Mouse (Mus musculus) frontal cortex, postnatal 25 days (tissue): Measurements from ENCODE around the gene Thada.

Experiments
- DNase-seq, 2 experiments: peaks; one replicate each; pipeline ENCODE4 v3.0.0; 2022; ENCODE audit warnings: low spot score in 2 of 2

Gene Thada

GRCm38 (mm10) chr17:84465753-84466608, at the start of gene Thada:
TSS of gene Thada (minus strand) at chr17:84466205.
- peak; percentile 94 to 97 for DNase-seq

DNA sequence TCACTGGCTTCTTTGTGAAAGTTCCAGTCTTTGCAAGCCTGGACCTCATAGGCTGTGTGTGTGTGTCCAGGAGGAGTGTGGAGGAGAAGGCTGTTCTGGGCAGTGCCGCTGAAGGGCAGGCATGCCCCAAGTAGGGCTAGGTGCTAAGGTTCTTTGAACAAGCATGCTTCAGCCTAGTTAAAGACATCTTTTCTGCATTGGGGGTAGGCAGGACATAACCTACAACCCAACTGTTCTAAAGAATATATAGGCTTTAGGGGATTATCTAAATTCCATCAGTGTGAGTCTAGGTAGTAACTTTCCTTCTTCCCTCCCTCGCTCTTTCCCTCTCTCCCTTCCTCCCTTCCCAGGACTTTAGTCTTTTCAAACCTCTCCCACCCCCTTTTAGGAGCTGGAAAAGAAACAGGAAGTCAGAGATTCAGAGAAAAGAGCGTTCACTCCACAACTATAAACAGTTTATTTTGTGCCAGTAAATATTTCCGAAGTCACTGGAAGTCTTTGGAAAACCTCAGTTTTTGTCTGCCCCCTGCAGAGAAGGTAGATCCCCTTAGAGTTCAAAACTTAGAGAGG, 46.6 kb upstream of the Thada start:
- no peak for DNase-seq

GRCm38 (mm10) chr17:84511682-84512515, 45.9 kb upstream of the Thada start, which contains the start of gene Plekhh2:
TSS of gene Plekhh2 (plus strand) at chr17:84511895.
- peak; percentile 66 to 72 for DNase-seq

DNA sequence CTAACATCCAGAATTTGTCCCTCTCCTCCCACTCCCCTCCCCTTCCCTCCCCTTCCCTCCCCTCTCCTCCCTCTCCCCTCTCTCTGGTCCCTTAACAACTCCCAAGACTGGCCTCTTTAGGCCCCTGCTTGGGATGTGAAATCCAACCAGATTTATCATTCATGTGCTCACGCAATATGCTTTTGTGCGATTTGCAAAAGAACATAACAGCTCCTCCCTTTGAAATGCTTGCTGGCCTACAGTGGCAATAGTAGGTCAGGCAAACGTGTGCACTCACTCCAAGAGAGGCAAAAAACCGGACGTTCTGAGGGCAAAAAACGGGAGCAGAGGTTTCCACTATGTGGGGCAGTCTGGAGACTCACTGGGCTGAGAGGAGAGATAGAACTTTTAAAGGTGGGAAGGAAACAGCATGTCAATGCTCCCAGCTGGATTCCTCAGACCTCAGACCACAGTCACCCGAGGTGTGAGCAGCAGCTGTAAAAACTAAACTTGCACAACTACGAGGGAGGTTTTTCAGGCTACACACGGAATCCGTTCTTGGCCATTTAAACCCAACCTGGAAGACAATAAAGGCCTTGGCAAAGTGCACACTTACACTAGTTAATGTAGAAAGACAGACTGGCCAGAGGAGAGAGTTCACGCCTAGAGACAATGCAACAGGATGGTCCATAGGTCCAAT, 45.1 kb upstream of the Thada start:
- no peak for DNase-seq

DNA sequence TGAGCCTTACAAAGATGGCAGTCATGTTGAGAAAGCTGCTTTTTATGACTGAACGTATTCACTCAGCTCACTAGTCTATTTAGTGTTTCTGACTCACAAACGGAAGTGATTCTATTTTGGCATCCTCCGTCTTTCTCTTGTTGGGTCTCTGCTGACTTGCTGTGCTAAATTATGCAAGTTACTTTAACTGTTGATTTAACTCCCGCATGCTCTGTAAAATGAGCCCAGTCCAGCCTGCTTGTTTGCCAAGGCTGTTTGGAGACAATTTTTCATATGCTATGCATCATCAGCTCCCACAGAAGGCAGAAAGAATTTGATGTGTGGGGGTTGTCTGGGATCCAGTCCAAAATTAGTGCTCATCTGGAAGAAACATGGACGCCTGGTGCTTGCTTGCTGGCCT, 44.4 kb upstream of the Thada start:
- DNase-seq, result peak in 1 of 2 experiments; percentile 38

DNA sequence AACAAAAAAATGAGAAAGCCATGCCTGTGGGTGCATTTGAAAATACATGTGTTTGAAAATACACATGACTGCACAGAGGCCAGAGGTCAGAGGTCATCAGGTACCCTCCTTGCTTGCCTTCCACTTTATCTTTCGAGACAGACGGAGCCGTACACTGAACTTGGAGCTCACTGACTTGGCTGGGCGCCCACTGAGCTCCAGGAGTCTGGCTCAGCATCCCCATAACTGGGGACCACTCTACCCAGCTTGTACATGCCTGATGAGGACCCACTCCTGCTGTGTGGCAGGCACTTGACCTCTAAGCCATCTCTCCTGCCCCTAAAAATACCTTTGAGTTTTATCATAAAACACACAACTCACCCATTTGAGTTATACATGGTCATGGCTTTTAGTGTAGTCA, 43.2 kb upstream of the Thada start:
- DNase-seq, result no peak

- DNase-seq, result no peak
Measured at GRCm38 (mm10) chr17:84508736-84509135, 42.7 kb upstream of the Thada start.

DNA sequence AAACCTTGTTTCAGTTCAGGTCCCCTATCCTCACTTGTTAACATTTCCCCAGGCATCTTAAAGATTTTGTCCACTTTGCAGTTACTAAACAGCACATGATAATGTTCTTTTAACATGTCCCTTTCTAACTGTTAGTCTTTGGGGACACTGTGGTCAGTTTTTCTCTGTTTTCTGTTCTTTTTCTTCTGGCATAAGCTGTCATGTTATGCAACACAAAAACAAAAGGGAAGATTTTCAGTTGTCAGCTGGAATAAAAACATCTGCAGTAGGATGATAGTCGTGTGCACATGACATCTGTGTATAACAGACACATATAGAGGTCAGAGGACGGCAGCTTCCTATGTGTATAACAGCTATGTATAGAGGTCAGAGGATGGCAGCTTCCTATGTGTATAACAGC, 39.9 kb upstream of the Thada start:
- no peak for DNase-seq

DNA sequence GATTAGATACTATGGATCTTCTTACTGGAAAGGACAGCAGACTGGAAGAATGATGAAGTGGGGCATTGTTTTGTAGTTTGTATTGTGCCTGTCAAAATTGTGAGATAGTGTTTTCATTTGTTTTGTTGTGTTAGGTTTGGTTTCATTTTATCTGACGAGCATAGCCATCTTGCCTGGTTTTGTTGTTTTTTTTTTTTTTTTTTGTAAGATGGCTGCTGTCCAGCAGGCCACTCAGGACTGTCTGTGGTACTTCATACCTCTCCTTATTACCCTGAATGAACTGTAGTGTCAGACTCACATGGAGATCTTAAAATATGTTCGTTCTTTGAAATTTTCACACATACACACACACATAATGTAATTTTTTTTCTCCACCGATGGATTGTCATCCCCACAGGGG, 36.3 kb upstream of the Thada start:
- DNase-seq, result no peak

DNA sequence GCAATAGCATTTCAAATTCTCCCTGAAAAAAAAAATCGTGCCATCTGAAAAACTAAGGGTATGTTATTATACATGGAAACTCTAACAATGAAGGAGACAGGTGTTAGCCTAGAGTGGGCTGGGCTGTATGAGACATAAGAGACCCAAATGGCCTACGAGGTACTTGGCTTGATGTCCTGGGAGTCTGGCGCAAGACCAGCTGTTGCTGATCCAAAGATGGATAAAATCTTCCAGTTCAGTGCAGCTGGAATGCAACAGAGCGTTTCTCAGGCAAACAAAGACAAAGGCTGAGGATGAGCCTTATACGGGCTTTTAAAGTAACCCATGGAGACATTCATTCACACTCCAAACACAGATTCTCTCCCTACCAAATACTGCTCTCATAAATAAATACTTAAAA, 32.6 kb upstream of the Thada start:
- DNase-seq, result no peak

DNA sequence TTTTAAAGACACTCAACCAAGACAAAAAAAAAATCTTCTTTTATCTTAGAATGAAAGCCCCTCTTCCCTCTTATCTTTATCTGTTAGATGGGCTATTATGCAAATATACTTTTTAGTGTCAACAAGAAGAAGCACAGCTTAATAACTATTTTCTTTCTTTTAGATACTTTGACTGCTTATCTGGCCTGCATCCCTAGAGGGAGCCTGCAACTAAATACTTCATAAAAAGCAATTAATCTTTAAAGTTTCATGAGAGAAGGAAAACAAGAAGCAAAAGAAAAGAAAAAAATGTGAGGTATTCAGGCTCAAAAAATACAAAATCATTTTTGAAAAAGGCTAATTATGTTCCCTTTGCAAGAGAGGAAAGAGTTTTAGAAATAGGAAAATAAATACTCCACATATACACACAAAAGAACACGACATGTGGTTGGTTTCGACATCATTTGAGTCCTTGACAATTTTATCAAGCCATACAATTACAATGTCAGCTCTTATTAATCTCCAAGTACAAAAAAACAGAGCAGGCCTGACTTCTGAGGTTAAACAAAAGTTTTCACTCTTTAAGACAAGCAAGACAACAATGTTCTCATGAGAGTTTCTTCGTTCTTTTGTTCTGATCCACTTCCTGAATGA, 32.1 kb upstream of the Thada start:
- DNase-seq, result no peak

GRCm38 (mm10) chr17:84497559-84497958, 31.6 kb upstream of the Thada start:
- DNase-seq, result no peak

DNA sequence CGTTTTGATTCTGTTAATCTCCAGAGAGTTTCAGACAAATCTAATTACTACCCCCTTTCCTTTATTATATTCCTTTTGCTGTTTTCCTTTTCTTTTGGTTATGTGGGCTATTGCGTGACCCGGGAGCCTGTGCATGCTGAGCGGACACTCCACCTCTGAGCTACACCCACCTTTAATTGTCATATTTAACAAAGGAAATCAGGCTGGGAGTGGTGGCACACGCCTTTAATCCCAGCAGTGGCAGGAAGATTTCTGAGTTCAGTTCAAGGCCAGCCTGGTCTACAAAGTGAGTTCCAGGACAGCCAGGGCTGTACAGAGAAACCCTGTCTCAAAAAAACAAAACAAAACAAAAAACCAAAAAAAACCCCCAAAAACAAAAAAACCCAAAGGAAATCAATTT, 31.0 kb upstream of the Thada start:
- no peak for DNase-seq

DNA sequence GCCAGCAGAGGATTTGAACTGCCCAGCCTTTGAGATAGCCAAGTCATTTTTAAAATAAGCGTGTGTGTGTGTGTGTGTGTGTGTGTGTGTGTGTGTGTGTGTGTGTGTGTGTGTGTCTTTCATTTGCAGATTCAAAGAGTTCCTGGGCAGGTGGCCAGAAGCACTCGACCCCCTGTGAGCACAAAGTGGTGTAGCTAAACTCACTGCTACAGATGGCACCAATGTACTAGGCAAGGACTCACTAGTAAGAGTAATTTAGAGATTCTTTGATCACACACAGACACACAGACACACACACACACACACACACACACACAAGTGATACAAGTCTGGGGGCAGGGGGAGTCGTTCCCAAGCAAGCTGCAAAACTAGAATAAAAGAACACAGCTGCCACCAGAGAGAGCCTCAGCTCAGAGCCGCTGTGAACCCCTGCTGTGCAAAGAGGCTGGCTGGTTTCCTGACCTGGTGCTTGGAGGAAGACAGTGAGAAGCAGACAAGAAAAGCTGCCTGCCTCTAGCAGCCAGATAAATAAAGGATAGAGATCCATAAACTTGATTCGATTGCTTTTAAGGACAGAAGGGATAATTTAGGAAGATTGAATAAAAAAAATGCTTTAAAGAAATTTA, 26.4 kb upstream of the Thada start:
- no peak for DNase-seq

- DNase-seq, result no peak
Measured at GRCm38 (mm10) chr17:84487415-84487814, 21.4 kb upstream of the Thada start.

GRCm38 (mm10) chr17:84483673-84484320, 17.8 kb upstream of the Thada start:
- DNase-seq, result no peak

GRCm38 (mm10) chr17:84482831-84483230, 16.8 kb upstream of the Thada start:
- DNase-seq, result no peak

- DNase-seq, result no peak
Measured at GRCm38 (mm10) chr17:84480464-84481355, 14.7 kb upstream of the Thada start.

DNA sequence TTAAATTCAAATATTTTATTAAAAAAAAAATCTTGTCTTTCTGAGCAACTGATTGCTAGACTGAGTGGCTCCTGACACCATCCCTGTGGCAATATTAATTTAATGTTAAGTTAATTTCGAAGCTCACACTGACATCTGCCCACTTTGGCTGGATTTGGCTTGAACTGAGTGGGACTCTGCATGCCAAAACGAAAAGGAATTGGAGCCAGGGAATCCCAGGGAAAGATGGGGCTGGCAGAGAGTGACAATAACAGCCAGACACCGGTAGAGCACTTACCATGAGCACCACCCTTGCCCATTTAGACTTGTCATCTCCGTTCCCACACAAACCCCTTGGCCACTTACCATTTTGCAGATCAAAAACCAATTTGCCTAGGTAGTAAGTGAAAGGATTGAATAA, 12.3 kb upstream of the Thada start:
- no peak for DNase-seq
